Mouse (Mus musculus) inflammation-experienced regulatory T-cells (primary cell): ENCODE results near the gene Lgals1. TPM values are rescaled to one million over a fixed set of nuclear protein-coding genes. Genes with fewer than 3 reads are reported as not detected.

Experiments used
- polyA plus RNA-seq, 2 experiments: library from polyadenylated mRNA; unstranded; fragments of 100-300 nt; shearing (Covaris generic); gene quantifications; one replicate each; pipeline ENCODE4 v1.2.1; 2017

Lgals1 gene
- 100 to 1,000 TPM; 406 to 488 TPM for polyA plus RNA-seq

GRCm38 (mm10) chr15:78926021-78926919, at the start of gene Lgals1:
TSS of gene Lgals1 (plus strand) at chr15:78926725.

GRCm38 (mm10) chr15:78876991-78877809, 49.3 kb upstream of the Lgals1 start, which contains the start of gene Gga1:
TSS of gene Gga1 (plus strand) at chr15:78877190.

GRCm38 (mm10) chr15:78899409-78899739, 27.2 kb upstream of the Lgals1 start, which contains the start of gene Gm49510:
TSS of gene Gm49510 (plus strand) at chr15:78899667.

GRCm38 (mm10) chr15:78899740-78900584, 26.6 kb upstream of the Lgals1 start, which contains the start of gene Sh3bp1:
TSS of gene Sh3bp1 (plus strand) at chr15:78899768.

GRCm38 (mm10) chr15:78913632-78914090, 12.9 kb upstream of the Lgals1 start, which contains the start of gene Pdxp:
TSS of gene Pdxp (plus strand) at chr15:78913919.

DNA sequence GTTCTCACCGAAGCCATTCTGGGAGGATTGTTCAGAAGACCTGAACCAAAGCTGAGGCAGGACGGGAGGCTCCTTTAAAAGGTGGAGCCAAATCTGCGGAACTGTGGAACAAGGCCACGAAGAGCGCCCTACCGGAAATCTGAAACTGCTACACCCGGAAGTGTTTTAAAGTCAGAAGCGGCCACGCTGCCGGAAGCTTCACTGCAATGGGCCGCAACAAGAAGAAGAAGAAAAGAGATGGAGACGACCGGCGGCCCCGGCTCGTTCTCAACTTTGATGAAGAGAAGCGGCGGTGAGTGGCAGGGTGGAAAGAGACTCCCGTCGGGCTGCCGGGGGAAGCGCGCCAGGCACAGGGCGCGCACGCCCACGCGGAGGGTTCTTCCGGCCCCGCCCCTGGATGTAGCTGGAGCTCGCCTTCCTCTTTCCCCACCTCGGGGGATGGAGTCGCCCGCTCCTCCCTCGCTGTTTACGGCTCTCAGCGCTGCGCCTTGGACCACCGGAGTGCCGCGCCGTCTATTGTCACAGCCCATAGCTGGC, 8.3 kb downstream of the Lgals1 start, which contains the start of gene Nol12:
TSS of gene Nol12 (plus strand) at position 150 of the 537 bp plus-strand sequence.

GRCm38 (mm10) chr15:78947657-78948056, 21.1 kb downstream of the Lgals1 start, which contains the start of gene Triobp:
TSS of gene Triobp (plus strand) at chr15:78947724.

Other genes starting within 250 kb of the Lgals1 start
- gene Elfn2, start 208.0 kb upstream of the Lgals1 start, polyA plus RNA-seq: under 1 TPM; 0.05 to 0.99 TPM
- gene Mfng, start 153.2 kb upstream of the Lgals1 start, polyA plus RNA-seq: 100 to 1,000 TPM; 125 to 169 TPM
- under 1 TPM; 0.39 to 0.80 TPM for gene Card10, start 123.7 kb upstream of the Lgals1 start, polyA plus RNA-seq
- under 1 TPM in 1 of 2 experiments, not detected in 1; 0.47 TPM for gene Cdc42ep1, start 84.1 kb upstream of the Lgals1 start, polyA plus RNA-seq
- gene Lgals2, start 71.2 kb upstream of the Lgals1 start, polyA plus RNA-seq: not detected
- gene Gga1, start 49.5 kb upstream of the Lgals1 start, polyA plus RNA-seq: 10 to 100 TPM; 65.1 to 85.6 TPM
- 1 to 10 TPM in 1 of 2 experiments, under 1 TPM in 1; 0.51 to 2.8 TPM for gene Gm49510, start 27.1 kb upstream of the Lgals1 start, polyA plus RNA-seq
- gene Sh3bp1, start 27.0 kb upstream of the Lgals1 start, polyA plus RNA-seq: 100 to 1,000 TPM; 194 to 241 TPM
- 10 to 100 TPM; 27.2 to 27.9 TPM for gene Pdxp, start 12.8 kb upstream of the Lgals1 start, polyA plus RNA-seq
- 10 to 100 TPM; 44.7 to 55.2 TPM for gene Nol12, start 8.2 kb downstream of the Lgals1 start, polyA plus RNA-seq
- gene Triobp, start 21.0 kb downstream of the Lgals1 start, polyA plus RNA-seq: 100 to 1,000 TPM in 1 of 2 experiments, 10 to 100 TPM in 1; 88.2 to 119 TPM
- 100 to 1,000 TPM; 103 to 105 TPM for gene H1f0, start 101.7 kb downstream of the Lgals1 start, polyA plus RNA-seq
- gene Galr3, start 115.2 kb downstream of the Lgals1 start, polyA plus RNA-seq: 1 to 10 TPM in 1 of 2 experiments, under 1 TPM in 1; 0.43 to 2.3 TPM
- gene Ankrd54, start 136.2 kb downstream of the Lgals1 start, polyA plus RNA-seq: 10 to 100 TPM; 55.1 to 58.4 TPM
- gene Eif3l, start 148.5 kb downstream of the Lgals1 start, polyA plus RNA-seq: 100 to 1,000 TPM; 142 to 167 TPM
- 10 to 100 TPM; 41.4 to 55.0 TPM for gene Micall1, start 182.2 kb downstream of the Lgals1 start, polyA plus RNA-seq
- 100 to 1,000 TPM; 133 to 136 TPM for gene Polr2f, start 214.3 kb downstream of the Lgals1 start, polyA plus RNA-seq
- 1 to 10 TPM; 1.1 to 1.4 TPM for gene 1700088E04Rik, start 214.5 kb downstream of the Lgals1 start, polyA plus RNA-seq
- 1 to 10 TPM in 1 of 2 experiments, under 1 TPM in 1; 0.54 to 1.1 TPM for gene Sox10, start 238.5 kb downstream of the Lgals1 start, polyA plus RNA-seq